Mouse (Mus musculus): Measurements from ENCODE around the gene Cdca3. TPM values are rescaled to one million over a fixed set of nuclear protein-coding genes. Genes with fewer than 3 reads are reported as not detected.

The Cdca3 gene
- polyA plus RNA-seq, 1 experiment from 2014 or later: 187 TPM

- Histone ChIP-seq H3K27me3 (ENCODE audit: insufficient read depth, low read length) (no peaks in the 10 kb centered on the region), H3K36me3 (ENCODE audit: insufficient read depth, low read length) (no peaks in the 10 kb centered on the region; the same call in 1 of the 2 replicates), H3K4me1 (ENCODE audit: insufficient read depth, low read length) (no peaks in the 10 kb centered on the region), H3K4me2 (replicated peaks; ENCODE audit: low read depth, low read length) (no peak overlapping the region), H3K9ac (replicated peaks; ENCODE audit: low read length) (no peak overlapping the region), H3K27ac (ENCODE audit: low read length) (no peak overlapping the region), H3K4me3 (ENCODE audit: low read length) (no peak overlapping the region), H3K9me3 (ENCODE audit: low read length) (no peaks in the 10 kb centered on the region)
- peak; percentile 86 for ATAC-seq (ENCODE audit: low FRiP score, low TSS enrichment)
- WGBS: 10% methylated on average over 9 of the region's 9 CpGs
Measured at GRCm38 (mm10) chr6:124847305-124847704, 18.0 kb downstream of the Cdca3 start.

DNA sequence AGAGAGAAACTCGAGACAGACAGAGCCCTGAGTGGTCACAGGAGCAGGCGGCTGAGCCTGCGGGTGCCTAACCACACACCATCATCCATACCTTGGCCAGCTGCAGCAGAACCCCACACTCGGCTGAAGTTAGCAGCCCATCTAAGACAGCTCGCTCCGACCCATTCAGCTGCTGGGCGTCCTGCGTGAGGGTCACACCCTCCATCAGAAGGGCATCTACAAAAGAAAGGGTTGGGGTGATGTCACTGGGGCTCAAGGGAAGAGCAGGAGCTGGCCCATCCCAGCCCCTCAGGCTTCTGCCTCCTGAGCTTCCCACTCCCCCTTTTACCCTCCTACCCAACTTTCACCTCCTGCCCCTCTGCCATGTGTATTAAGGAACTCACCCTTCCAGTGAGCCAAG is 21.2 kb downstream of the Cdca3 start:
- ATAC-seq (ENCODE audit: low FRiP score, low TSS enrichment): no peak
- no peaks in the 10 kb centered on the region for H3K27me3 ChIP-seq (ENCODE audit: insufficient read depth, low read length)
- 62% methylated on average over 8 of the region's 8 CpGs for WGBS

GRCm38 (mm10) chr6:124854647-124855046 is 25.3 kb downstream of the Cdca3 start:
- Histone ChIP-seq H3K36me3 (ENCODE audit: insufficient read depth, low read length) (no peaks in the 10 kb centered on the region), H3K4me1 (ENCODE audit: insufficient read depth, low read length) (peaks cover 24% of the 10 kb centered on the region), H3K27ac (ENCODE audit: low read length) (no peak overlapping the region), H3K27me3 (ENCODE audit: insufficient read depth, low read length) (peaks cover 7% of the 10 kb centered on the region; the same call in 1 of the 2 replicates), H3K9me3 (ENCODE audit: low read length) (no peaks in the 10 kb centered on the region), H3K4me2 (replicated peaks; ENCODE audit: low read depth, low read length) (no peak overlapping the region), H3K4me3 (ENCODE audit: low read length) (no peak overlapping the region), H3K9ac (replicated peaks; ENCODE audit: low read length) (no peak overlapping the region)
- no peak for ATAC-seq (ENCODE audit: low FRiP score, low TSS enrichment)
- 76% methylated on average over 12 of the region's 12 CpGs for WGBS

More for the DNA sequence above, 21.2 kb downstream of the Cdca3 start:
- H3K36me3 ChIP-seq (ENCODE audit: insufficient read depth, low read length): no peaks in the 10 kb centered on the region; the same call in 1 of the 2 replicates
- no peaks in the 10 kb centered on the region for H3K9me3 ChIP-seq (ENCODE audit: low read length)
- no peak overlapping the region for H3K27ac ChIP-seq (ENCODE audit: low read length)
- H3K4me1 ChIP-seq (ENCODE audit: insufficient read depth, low read length): peaks cover 6% of the 10 kb centered on the region; the same call in 1 of the 2 replicates
- H3K4me2 ChIP-seq (replicated peaks; ENCODE audit: low read depth, low read length): no peak overlapping the region
- H3K9ac ChIP-seq (replicated peaks; ENCODE audit: low read length): no peak overlapping the region
- H3K4me3 ChIP-seq (ENCODE audit: low read length): no peak overlapping the region

- peak overlapping the region; percentile 47; the same call in 1 of the 2 replicates for H3K27ac ChIP-seq (ENCODE audit: low read length)
- H3K4me1 ChIP-seq (ENCODE audit: insufficient read depth, low read length): peaks cover 24% of the 10 kb centered on the region
- 9% methylated on average over 13 of the region's 14 CpGs for WGBS
- peaks cover 7% of the 10 kb centered on the region; the same call in 1 of the 2 replicates for H3K27me3 ChIP-seq (ENCODE audit: insufficient read depth, low read length)
- no peaks in the 10 kb centered on the region for H3K9me3 ChIP-seq (ENCODE audit: low read length)
- no peaks in the 10 kb centered on the region for H3K36me3 ChIP-seq (ENCODE audit: insufficient read depth, low read length)
- 0 out of 2 replicates have a peak, but pooled peaks have one; percentile 13 for ATAC-seq (ENCODE audit: low FRiP score, low TSS enrichment)
- peak overlapping the region; percentile 97 for H3K9ac ChIP-seq (replicated peaks; ENCODE audit: low read length)
- peak overlapping the region; percentile 81 for H3K4me3 ChIP-seq (ENCODE audit: low read length)
- H3K4me2 ChIP-seq (replicated peaks; ENCODE audit: low read depth, low read length): peak overlapping the region; percentile 89
Measured at GRCm38 (mm10) chr6:124856321-124856720, 27.0 kb downstream of the Cdca3 start.

GRCm38 (mm10) chr6:124856916-124857839 is 27.8 kb downstream of the Cdca3 start, which contains the start of gene P3h3:
Gene P3h3 (minus strand): TSS chr6:124857752.
- ATAC-seq (ENCODE audit: low FRiP score, low TSS enrichment): peak; percentile 82
- no peaks in the 10 kb centered on the region for H3K36me3 ChIP-seq (ENCODE audit: insufficient read depth, low read length)

DNA sequence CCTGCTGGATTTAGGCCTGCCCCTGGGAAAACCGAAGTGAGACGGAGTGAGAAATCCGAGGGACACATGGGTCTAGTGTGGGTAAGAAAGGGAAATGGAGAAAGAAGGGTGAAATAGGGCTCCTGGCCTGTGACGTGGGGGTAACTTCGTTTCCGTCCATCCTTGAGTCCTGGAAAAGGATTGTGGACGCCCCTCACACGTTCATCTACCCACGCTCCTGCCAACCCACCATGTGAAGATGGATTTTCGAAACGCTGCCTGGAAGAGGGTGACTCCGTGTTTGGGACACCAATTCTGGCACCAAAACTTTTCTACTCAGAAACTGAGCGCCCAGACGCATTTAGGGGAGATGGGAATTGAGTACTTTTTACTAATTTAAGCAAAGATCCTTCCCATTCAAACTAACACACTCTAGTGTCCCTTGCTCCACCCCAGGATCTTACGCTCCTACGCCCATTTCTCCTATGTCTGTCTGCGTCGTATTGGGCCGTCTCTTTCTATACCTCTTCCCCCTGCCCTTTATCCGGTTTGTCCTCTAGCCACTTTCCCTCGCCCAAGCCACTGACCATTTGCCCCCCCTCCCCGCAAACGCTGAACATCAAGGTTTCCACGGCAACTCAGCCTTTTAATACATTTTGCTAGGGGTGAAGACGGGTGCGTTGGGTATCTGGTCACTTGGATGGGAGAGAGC is 28.6 kb downstream of the Cdca3 start:
- peaks cover 13% of the 10 kb centered on the region; the same call in 1 of the 2 replicates for H3K27me3 ChIP-seq (ENCODE audit: insufficient read depth, low read length)
- H3K9me3 ChIP-seq (ENCODE audit: low read length): no peaks in the 10 kb centered on the region
- peak overlapping the region; percentile 96 for H3K27ac ChIP-seq (ENCODE audit: low read length)
- ATAC-seq (ENCODE audit: low FRiP score, low TSS enrichment): no peak
- peaks cover 39% of the 10 kb centered on the region for H3K4me1 ChIP-seq (ENCODE audit: insufficient read depth, low read length)
- WGBS: 27% methylated on average over 26 of the region's 26 CpGs
- H3K36me3 ChIP-seq (ENCODE audit: insufficient read depth, low read length): no peaks in the 10 kb centered on the region
- H3K4me3 ChIP-seq (ENCODE audit: low read length): peak overlapping the region; percentile 81
- H3K4me2 ChIP-seq (replicated peaks; ENCODE audit: low read depth, low read length): peak overlapping the region; percentile 89
- peak overlapping the region; percentile 97 for H3K9ac ChIP-seq (replicated peaks; ENCODE audit: low read length)

More at GRCm38 (mm10) chr6:124856916-124857839, 27.8 kb downstream of the Cdca3 start, which contains the start of gene P3h3:
- Histone ChIP-seq H3K9me3 (ENCODE audit: low read length) (no peaks in the 10 kb centered on the region), H3K9ac (replicated peaks; ENCODE audit: low read length) (peak within 1 kb of the TSS; percentile 97), H3K4me3 (ENCODE audit: low read length) (peak within 1 kb of the TSS; percentile 81), H3K27me3 (ENCODE audit: insufficient read depth, low read length) (peaks cover 7% of the 10 kb centered on the region; the same call in 1 of the 2 replicates), H3K27ac (ENCODE audit: low read length) (peak within 1 kb of the TSS; percentile 96), H3K4me2 (replicated peaks; ENCODE audit: low read depth, low read length) (peak within 1 kb of the TSS; percentile 89), H3K4me1 (ENCODE audit: insufficient read depth, low read length) (peaks cover 31% of the 10 kb centered on the region)
- under 1% methylated on average over 73 of the region's 86 CpGs for WGBS

- H3K4me2 ChIP-seq (replicated peaks; ENCODE audit: low read depth, low read length): peak overlapping the region; percentile 89
- H3K9ac ChIP-seq (replicated peaks; ENCODE audit: low read length): peak overlapping the region; percentile 97
- peaks cover 46% of the 10 kb centered on the region for H3K4me1 ChIP-seq (ENCODE audit: insufficient read depth, low read length)
- no peak overlapping the region for H3K4me3 ChIP-seq (ENCODE audit: low read length)
- no peak overlapping the region for H3K27ac ChIP-seq (ENCODE audit: low read length)
- no peaks in the 10 kb centered on the region for H3K36me3 ChIP-seq (ENCODE audit: insufficient read depth, low read length)
- H3K27me3 ChIP-seq (ENCODE audit: insufficient read depth, low read length): peaks cover 15% of the 10 kb centered on the region; the same call in 1 of the 2 replicates
- WGBS: 74% methylated on average over 28 of the region's 28 CpGs
- ATAC-seq (ENCODE audit: low FRiP score, low TSS enrichment): no peak
- no peaks in the 10 kb centered on the region for H3K9me3 ChIP-seq (ENCODE audit: low read length)
Measured at GRCm38 (mm10) chr6:124858561-124859318, 29.4 kb downstream of the Cdca3 start.

DNA sequence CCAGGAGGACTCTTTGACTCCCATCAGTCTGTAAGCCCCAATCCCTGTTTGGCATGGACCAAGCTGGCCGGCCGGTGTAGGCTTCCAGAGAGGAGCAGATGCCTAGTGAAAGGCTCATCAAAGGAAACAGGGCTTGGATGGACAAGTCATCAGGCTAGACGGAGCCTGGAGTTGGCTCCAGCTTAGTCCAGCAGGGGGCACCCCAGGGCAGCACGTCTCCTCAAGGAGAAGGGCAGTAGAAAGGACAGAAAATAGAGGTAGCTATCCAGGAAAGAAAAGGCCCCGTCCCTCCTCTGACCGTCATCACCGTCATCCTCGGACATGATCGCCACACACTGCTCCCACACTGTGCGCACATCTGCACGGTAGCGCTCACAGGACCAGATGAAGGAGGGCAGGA is 30.4 kb downstream of the Cdca3 start:
- 4% methylated on average over 12 of the region's 12 CpGs for WGBS
- H3K4me3 ChIP-seq (ENCODE audit: low read length): no peak overlapping the region
- no peak overlapping the region for H3K4me2 ChIP-seq (replicated peaks; ENCODE audit: low read depth, low read length)
- H3K9me3 ChIP-seq (ENCODE audit: low read length): no peaks in the 10 kb centered on the region
- H3K4me1 ChIP-seq (ENCODE audit: insufficient read depth, low read length): peaks cover 45% of the 10 kb centered on the region
- ATAC-seq (ENCODE audit: low FRiP score, low TSS enrichment): no peak
- no peaks in the 10 kb centered on the region for H3K36me3 ChIP-seq (ENCODE audit: insufficient read depth, low read length)
- peaks cover 15% of the 10 kb centered on the region; the same call in 1 of the 2 replicates for H3K27me3 ChIP-seq (ENCODE audit: insufficient read depth, low read length)
- no peak overlapping the region for H3K9ac ChIP-seq (replicated peaks; ENCODE audit: low read length)
- no peak overlapping the region for H3K27ac ChIP-seq (ENCODE audit: low read length)

GRCm38 (mm10) chr6:124860511-124860910 is 31.2 kb downstream of the Cdca3 start:
- Histone ChIP-seq H3K36me3 (ENCODE audit: insufficient read depth, low read length) (no peaks in the 10 kb centered on the region), H3K9me3 (ENCODE audit: low read length) (no peaks in the 10 kb centered on the region), H3K9ac (replicated peaks; ENCODE audit: low read length) (no peak overlapping the region), H3K4me2 (replicated peaks; ENCODE audit: low read depth, low read length) (no peak overlapping the region), H3K27ac (ENCODE audit: low read length) (no peak overlapping the region), H3K4me3 (ENCODE audit: low read length) (no peak overlapping the region), H3K4me1 (ENCODE audit: insufficient read depth, low read length) (peaks cover 43% of the 10 kb centered on the region), H3K27me3 (ENCODE audit: insufficient read depth, low read length) (peaks cover 15% of the 10 kb centered on the region; the same call in 1 of the 2 replicates)
- ATAC-seq (ENCODE audit: low FRiP score, low TSS enrichment): no peak
- WGBS: 88% methylated on average over 9 of the region's 9 CpGs

Measured in kidney, embryonic 16.5 days (tissue).